Mouse (Mus musculus): ENCODE measurements at regions not wholly inside any gene's neighbourhood (a gene's known extent, or its start where the extent isn't known, plus 50 kb on each side); places are given as distances from the start of the nearest gene placed in this dataset.

GRCm38 (mm10) chr10:47365016-47365538, 1787.4 kb downstream of the Hace1 start:
- H3K27me3 ChIP-seq, result no peaks in the 10 kb centered on the region
- no peak overlapping the region for H3K4me3 ChIP-seq
- H3K27ac ChIP-seq, result no peak overlapping the region
- H3K4me2 ChIP-seq (replicated peaks), result no peak overlapping the region
- H3K36me3 ChIP-seq, result no peaks in the 10 kb centered on the region
- H3K9ac ChIP-seq, result no peak overlapping the region
- H3K9me3 ChIP-seq (replicated peaks), result no peaks in the 10 kb centered on the region
- 27% methylated on average over 1 of the region's 1 CpGs for WGBS
- no peaks in the 10 kb centered on the region for H3K4me1 ChIP-seq
- peak; percentile 46; the same call in 1 of the 2 replicates for ATAC-seq (ENCODE audit: low FRiP score)

DNA sequence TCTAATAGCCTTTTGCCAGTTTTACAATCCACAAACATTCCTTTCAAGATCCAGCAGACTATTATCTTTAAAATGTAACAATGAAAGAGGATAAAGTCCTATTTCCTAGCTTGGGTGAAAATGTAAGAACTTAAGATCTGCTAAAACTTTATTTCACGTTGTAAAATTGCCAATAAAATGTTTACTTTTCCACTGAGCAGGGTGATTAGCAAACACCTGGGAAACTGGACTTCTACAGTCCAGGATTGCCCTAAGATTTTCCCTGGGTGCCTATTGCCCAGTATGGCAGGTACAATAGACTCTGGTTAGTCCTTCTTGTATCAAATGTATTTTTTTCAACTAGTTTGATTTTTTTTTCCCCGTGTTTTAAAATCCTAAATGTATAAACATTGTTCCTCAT, 1789.2 kb downstream of the Hace1 start:
- H3K4me3 ChIP-seq, result no peak overlapping the region
- 49% methylated on average over 2 of the region's 2 CpGs for WGBS
- no peak overlapping the region for H3K9ac ChIP-seq
- ATAC-seq (ENCODE audit: low FRiP score), result no peak
- no peak overlapping the region for H3K4me2 ChIP-seq (replicated peaks)
- H3K27ac ChIP-seq, result no peak overlapping the region
- no peaks in the 10 kb centered on the region for H3K27me3 ChIP-seq
- no peaks in the 10 kb centered on the region for H3K4me1 ChIP-seq
- H3K9me3 ChIP-seq (replicated peaks), result no peaks in the 10 kb centered on the region
- no peaks in the 10 kb centered on the region for H3K36me3 ChIP-seq

GRCm38 (mm10) chr10:47403492-47403891, 1825.9 kb downstream of the Hace1 start:
- no peak overlapping the region for H3K4me3 ChIP-seq
- H3K4me1 ChIP-seq, result no peaks in the 10 kb centered on the region
- H3K9me3 ChIP-seq (replicated peaks), result no peaks in the 10 kb centered on the region
- no peak overlapping the region for H3K9ac ChIP-seq
- H3K27me3 ChIP-seq, result no peaks in the 10 kb centered on the region
- ATAC-seq (ENCODE audit: low FRiP score), result no peak
- 66% methylated on average over 1 of the region's 1 CpGs for WGBS
- no peak overlapping the region for H3K4me2 ChIP-seq (replicated peaks)
- no peaks in the 10 kb centered on the region for H3K36me3 ChIP-seq
- H3K27ac ChIP-seq, result no peak overlapping the region

DNA sequence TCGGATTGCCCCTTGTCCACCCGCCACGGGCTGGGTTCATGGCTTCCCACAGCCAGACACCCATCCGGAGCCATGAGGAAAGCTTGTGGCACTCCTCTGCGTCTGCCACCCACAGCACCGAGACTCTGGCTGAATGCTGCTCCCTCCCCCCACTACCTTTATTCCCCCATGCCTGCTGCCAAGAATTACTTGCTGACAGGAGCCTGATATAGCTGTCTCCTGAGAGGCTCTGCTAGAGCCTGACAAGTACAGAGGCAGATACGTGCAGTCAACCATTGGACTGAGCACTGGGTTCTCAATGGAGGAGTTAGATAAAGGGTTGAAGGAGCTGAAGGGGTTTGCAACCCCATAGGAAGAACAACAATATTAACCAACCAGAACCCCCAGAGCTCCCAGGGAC, 1848.9 kb downstream of the Hace1 start:
- H3K27me3 ChIP-seq, result no peaks in the 10 kb centered on the region
- H3K4me2 ChIP-seq (replicated peaks), result no peak overlapping the region
- ATAC-seq (ENCODE audit: low FRiP score), result no peak
- no peaks in the 10 kb centered on the region for H3K36me3 ChIP-seq
- H3K27ac ChIP-seq, result no peak overlapping the region
- H3K4me1 ChIP-seq, result no peaks in the 10 kb centered on the region
- H3K9ac ChIP-seq, result no peak overlapping the region
- H3K4me3 ChIP-seq, result no peak overlapping the region
- no peaks in the 10 kb centered on the region for H3K9me3 ChIP-seq (replicated peaks)
- 67% methylated on average over 7 of the region's 7 CpGs for WGBS

All from hindbrain, embryonic 12.5 days (tissue).